Mouse (Mus musculus) ES-Bruce4 (cell line): ENCODE measurements around the gene Akap6.

ENCODE experiments used
- CTCF ChIP-seq: IDR thresholded peaks from one replicate; pipeline ENCODE4 v1.8.1; 2011; ENCODE audit warnings: low read depth, low read length
- EP300 ChIP-seq: IDR thresholded peaks from 2 replicates; pipeline ENCODE4 v1.6.1; 2011; ENCODE audit warnings: low read depth, low read length; ENCODE audit not compliant: insufficient read depth

DNA sequence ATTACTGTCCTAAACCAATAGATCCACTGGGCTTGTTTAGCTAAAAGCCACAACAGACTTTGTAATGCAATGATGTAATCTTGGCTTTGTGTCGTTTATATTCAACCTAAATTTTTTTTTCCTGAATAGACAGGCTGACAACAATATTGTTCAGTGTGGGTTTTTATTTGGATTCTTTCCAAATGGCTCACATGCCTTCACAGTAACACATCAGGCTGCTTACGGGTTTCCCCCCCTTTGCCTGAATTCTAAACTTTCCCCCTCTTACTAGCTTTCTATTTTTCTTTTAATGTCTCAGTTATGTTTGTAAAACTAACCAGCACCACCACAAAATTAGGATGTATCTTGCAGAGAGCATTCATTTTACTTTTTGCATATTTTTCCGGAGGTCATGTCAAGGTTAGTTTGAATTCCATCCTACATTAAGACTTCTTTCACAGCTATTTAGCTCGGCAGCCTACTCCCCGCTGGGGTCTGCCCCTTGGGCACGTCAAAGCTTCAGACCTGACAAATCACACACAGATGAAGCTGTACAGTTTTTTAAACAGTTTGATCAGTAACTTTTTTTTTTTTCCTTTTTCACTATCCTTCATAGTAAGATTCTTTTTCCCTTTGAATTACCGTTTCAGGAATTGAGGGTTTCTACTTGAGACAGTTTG, 362.4 kb downstream of the Akap6 start:
- TF ChIP-seq CTCF (no peak), EP300 (0 out of 2 replicates have a peak, but pooled peaks have one; percentile 51)
